Mouse (Mus musculus): ENCODE measurements around the gene Ipo11.

Gene Ipo11

GRCm38 (mm10) chr13:106813087-106813486 lies 123.7 kb downstream of the Ipo11 start:
- no peak for DNase-seq

GRCm38 (mm10) chr13:106810156-106810555 lies 126.6 kb downstream of the Ipo11 start:
- no peak for DNase-seq

GRCm38 (mm10) chr13:106808821-106809220 lies 127.9 kb downstream of the Ipo11 start:
- no peak for DNase-seq

- no peak for DNase-seq
Measured at GRCm38 (mm10) chr13:106808315-106808714, 128.4 kb downstream of the Ipo11 start.

GRCm38 (mm10) chr13:106807303-106807702 lies 129.5 kb downstream of the Ipo11 start:
- DNase-seq: no peak

- DNase-seq: no peak
Measured at GRCm38 (mm10) chr13:106805146-106805545, 131.6 kb downstream of the Ipo11 start.

GRCm38 (mm10) chr13:106798026-106798425 lies 138.7 kb downstream of the Ipo11 start:
- DNase-seq: no peak

GRCm38 (mm10) chr13:106788817-106789216 lies 147.9 kb downstream of the Ipo11 start:
- no peak for DNase-seq

- DNase-seq: no peak
Measured at GRCm38 (mm10) chr13:106768807-106769206, 168.0 kb downstream of the Ipo11 start.

GRCm38 (mm10) chr13:106762611-106763010 lies 174.1 kb downstream of the Ipo11 start:
- no peak for DNase-seq

- DNase-seq: no peak
Measured at GRCm38 (mm10) chr13:106761661-106762060, 175.1 kb downstream of the Ipo11 start.

GRCm38 (mm10) chr13:106760232-106760875 lies 176.4 kb downstream of the Ipo11 start:
- peak; percentile 64 to 66 for DNase-seq

- peak in 1 of 2 experiments; percentile 9 for DNase-seq
Measured at GRCm38 (mm10) chr13:106755892-106756291, 180.9 kb downstream of the Ipo11 start.

GRCm38 (mm10) chr13:106754216-106754615 lies 182.5 kb downstream of the Ipo11 start:
- no peak for DNase-seq

GRCm38 (mm10) chr13:106751951-106752350 lies 184.8 kb downstream of the Ipo11 start:
- DNase-seq: no peak

GRCm38 (mm10) chr13:106746823-106747222 lies 189.9 kb downstream of the Ipo11 start:
- DNase-seq: no peak

GRCm38 (mm10) chr13:106745201-106745600 lies 191.6 kb downstream of the Ipo11 start:
- DNase-seq: no peak
